Mouse (Mus musculus): Measurements from ENCODE around the gene Rbx1.
"Not testable (repeated sequence)": the region's sequence is repeated elsewhere in the genome, so short reads cannot be mapped to it uniquely, and the experiment has no call there.

DNA sequence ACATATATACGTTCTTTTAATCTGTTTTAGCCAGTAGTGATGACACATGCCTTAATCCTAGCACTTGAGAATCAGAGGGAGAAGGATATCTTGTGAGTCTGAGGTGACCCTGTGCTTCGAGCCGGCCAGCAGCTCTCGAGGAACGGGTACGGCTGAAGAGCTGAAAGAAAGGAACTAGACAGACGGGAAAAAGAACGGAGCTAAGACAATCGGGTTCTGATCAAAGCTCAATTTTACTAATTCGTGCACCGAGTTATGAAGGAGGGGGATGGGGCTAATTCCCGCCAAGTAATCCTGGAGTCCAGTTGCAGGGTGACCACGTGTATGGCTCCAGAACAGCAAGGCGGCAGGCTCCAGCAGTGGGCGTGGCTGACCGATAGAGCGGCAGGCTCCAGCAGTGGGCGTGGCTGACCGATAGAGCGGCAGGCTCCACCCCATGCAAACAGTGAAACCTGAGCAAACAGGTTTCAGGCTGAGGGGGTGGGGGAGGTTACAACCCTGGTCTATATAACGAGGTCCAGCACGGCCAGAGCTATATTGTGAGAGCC, 49.3 kb upstream of the Rbx1 start:
- TF ChIP-seq POLR2A (IDR thresholded peaks at IDR 0.05; ENCODE audit: insufficient read depth, low read length) (peak; percentile 25), EP300 (IDR thresholded peaks at IDR 0.05; ENCODE audit: insufficient read depth, low read depth, low read length) (0 out of 2 replicates have a peak, but pooled peaks have one; percentile 35)
- not testable (repeated sequence) for TF ChIP-seq CTCF (IDR thresholded peaks at IDR 0.05; ENCODE audit: low read depth, low read length)

Measured in ES-Bruce4 (cell line).